Mouse (Mus musculus): ENCODE data around the gene Osgin1.

Gene Osgin1

GRCm38 (mm10) chr8:119446211-119446989 lies 12.5 kb downstream of the Osgin1 start, which contains the start of gene Necab2:
TSS of gene Necab2 (plus strand) at chr8:119446719.
- peak; percentile 77 for DNase-seq (ENCODE audit: low spot score)

GRCm38 (mm10) chr8:119446990-119447780 lies 13.3 kb downstream of the Osgin1 start:
- no peak for DNase-seq (ENCODE audit: low spot score)

- DNase-seq (ENCODE audit: low spot score), result no peak
These were observed 13.9 kb downstream of the Osgin1 start for GRCm38 (mm10) chr8:119447781-119448170.

- DNase-seq (ENCODE audit: low spot score), result no peak
These were observed 15.7 kb downstream of the Osgin1 start for GRCm38 (mm10) chr8:119449627-119450026.

GRCm38 (mm10) chr8:119451131-119451530 lies 17.2 kb downstream of the Osgin1 start:
- no peak for DNase-seq (ENCODE audit: low spot score)

GRCm38 (mm10) chr8:119452919-119453318 lies 19.0 kb downstream of the Osgin1 start:
- DNase-seq (ENCODE audit: low spot score), result no peak

- no peak for DNase-seq (ENCODE audit: low spot score)
These were observed 22.1 kb downstream of the Osgin1 start for GRCm38 (mm10) chr8:119456045-119456444.

GRCm38 (mm10) chr8:119459724-119460123 lies 25.8 kb downstream of the Osgin1 start:
- DNase-seq (ENCODE audit: low spot score), result peak; percentile 49

GRCm38 (mm10) chr8:119461356-119461755 lies 27.4 kb downstream of the Osgin1 start:
- DNase-seq (ENCODE audit: low spot score), result no peak

- no peak for DNase-seq (ENCODE audit: low spot score)
These were observed 29.8 kb downstream of the Osgin1 start for GRCm38 (mm10) chr8:119463709-119464108.

GRCm38 (mm10) chr8:119466105-119466504 lies 32.2 kb downstream of the Osgin1 start:
- DNase-seq (ENCODE audit: low spot score), result peak; percentile 62

- no peak for DNase-seq (ENCODE audit: low spot score)
These were observed 32.9 kb downstream of the Osgin1 start for GRCm38 (mm10) chr8:119466794-119467193.

GRCm38 (mm10) chr8:119468091-119468490 lies 34.2 kb downstream of the Osgin1 start:
- DNase-seq (ENCODE audit: low spot score), result no peak

- no peak for DNase-seq (ENCODE audit: low spot score)
These were observed 44.8 kb downstream of the Osgin1 start for GRCm38 (mm10) chr8:119478684-119479083.

- no peak for DNase-seq (ENCODE audit: low spot score)
These were observed 50.4 kb downstream of the Osgin1 start for GRCm38 (mm10) chr8:119484145-119484896.

- no peak for DNase-seq (ENCODE audit: low spot score)
These were observed 53.2 kb downstream of the Osgin1 start for GRCm38 (mm10) chr8:119487093-119487492.

All from testis, postnatal 14 days (tissue).